Mouse (Mus musculus): ENCODE data around the gene 4930435E12Rik. TPM values are rescaled to one million over a fixed set of nuclear protein-coding genes. Genes with fewer than 3 reads are reported as not detected.

4930435E12Rik gene
- polyA plus RNA-seq, 1 experiment from 2014 or later = not detected

GRCm38 (mm10) chr16:38766671-38767070 lies 61.9 kb downstream of the 4930435E12Rik start:
- WGBS = 73% methylated on average over 3 of the region's 3 CpGs
- Histone ChIP-seq H3K9me3 (no peaks in the 10 kb centered on the region), H3K36me3 (replicated peaks) (peaks cover 14% of the 10 kb centered on the region; the same call in 1 of the 2 replicates), H3K4me1 (no peaks in the 10 kb centered on the region), H3K27ac (no peak overlapping the region), H3K9ac (no peak overlapping the region), H3K4me3 (no peak overlapping the region), H3K4me2 (no peak overlapping the region), H3K27me3 (replicated peaks) (no peaks in the 10 kb centered on the region)
- no peak for ATAC-seq (replicated peaks)

- H3K4me1 ChIP-seq = no peaks in the 10 kb centered on the region
- H3K27ac ChIP-seq = no peak overlapping the region
- no peaks in the 10 kb centered on the region for H3K9me3 ChIP-seq
- no peaks in the 10 kb centered on the region for H3K27me3 ChIP-seq (replicated peaks)
- no peak for ATAC-seq (replicated peaks)
- H3K36me3 ChIP-seq (replicated peaks) = peaks cover 16% of the 10 kb centered on the region; the same call in 1 of the 2 replicates
- no peak overlapping the region for H3K9ac ChIP-seq
- H3K4me2 ChIP-seq = no peak overlapping the region
- 80% methylated on average over 4 of the region's 4 CpGs for WGBS
- no peak overlapping the region for H3K4me3 ChIP-seq
Measured at GRCm38 (mm10) chr16:38763508-38763907, 65.0 kb downstream of the 4930435E12Rik start.

- H3K27me3 ChIP-seq (replicated peaks) = no peaks in the 10 kb centered on the region
- ATAC-seq (replicated peaks) = no peak
- no peak overlapping the region for H3K4me2 ChIP-seq
- 88% methylated on average over 8 of the region's 8 CpGs for WGBS
- no peak overlapping the region for H3K4me3 ChIP-seq
- no peaks in the 10 kb centered on the region for H3K9me3 ChIP-seq
- H3K9ac ChIP-seq = no peak overlapping the region
- H3K27ac ChIP-seq = no peak overlapping the region
- H3K36me3 ChIP-seq (replicated peaks) = peaks cover 16% of the 10 kb centered on the region; the same call in 1 of the 2 replicates
- no peaks in the 10 kb centered on the region for H3K4me1 ChIP-seq
Measured at GRCm38 (mm10) chr16:38762401-38762800, 66.1 kb downstream of the 4930435E12Rik start.

Other genes with a start within 250 kb of the 4930435E12Rik start
- gene Arhgap31, start 115.5 kb downstream of the 4930435E12Rik start, polyA plus RNA-seq (2015; fragmentation: Nextera tagmentation; extraction: Ambion mirVana) = 5.8 and 6.1 TPM in 2 replicates
- gene B4galt4, start 86.5 kb downstream of the 4930435E12Rik start, polyA plus RNA-seq (2015; fragmentation: Nextera tagmentation; extraction: Ambion mirVana) = 30.0 and 33.4 TPM in 2 replicates
- 0.57 TPM in 1 of 2 replicates, not detected in the other for gene Upk1b, start 28.4 kb downstream of the 4930435E12Rik start, polyA plus RNA-seq (2015; fragmentation: Nextera tagmentation; extraction: Ambion mirVana)
- gene Igsf11, start 63.9 kb upstream of the 4930435E12Rik start, polyA plus RNA-seq (2015; fragmentation: Nextera tagmentation; extraction: Ambion mirVana) = 1.8 and 2.4 TPM in 2 replicates

Data from midbrain, embryonic 15.5 days (tissue).